Mouse (Mus musculus) E14TG2a.4 (cell line): ENCODE data around the gene Tigd3.

Experiments
- CTCF ChIP-seq: conservative IDR thresholded peaks from 2 replicates; pipeline ENCODE4 v1.5.1; 2014; ENCODE audit warnings: low read length
- POU5F1 ChIP-seq: IDR thresholded peaks from 2 replicates; pipeline ENCODE4 v1.6.1; 2014; ENCODE audit warnings: low read length, borderline replicate concordance

DNA sequence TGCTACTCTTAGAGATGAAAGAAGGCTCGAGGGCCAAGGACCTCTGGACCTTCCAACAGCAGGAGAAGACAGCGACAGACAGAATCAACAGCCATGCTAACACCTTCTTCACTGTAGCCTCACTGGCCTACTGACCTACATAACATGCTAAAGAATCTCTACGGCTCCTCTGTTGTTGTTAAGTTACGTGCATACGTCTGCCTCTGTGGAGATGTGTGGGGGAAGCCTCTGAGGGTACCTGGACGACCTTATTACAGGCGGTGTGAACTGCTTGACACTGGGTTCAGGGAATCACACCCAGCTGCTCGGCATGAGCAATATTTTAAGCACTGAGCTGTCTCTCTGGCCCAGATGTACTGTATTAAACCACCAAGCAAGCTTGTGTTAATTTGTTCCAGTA lies 33.6 kb upstream of the Tigd3 start:
- TF ChIP-seq POU5F1: no peak
- TF ChIP-seq CTCF: no peak
